Mouse (Mus musculus) heart, postnatal 4 days (tissue): ENCODE data around the gene Tagap1. TPM values are rescaled to one million over a fixed set of nuclear protein-coding genes. Genes with fewer than 3 reads are reported as not detected.
"Not testable (repeated sequence)": the region's sequence is repeated elsewhere in the genome, so short reads cannot be mapped to it uniquely, and the experiment has no call there.

Experiments used
- DNase-seq: peaks from one replicate; pipeline ENCODE4 v3.0.0; 2021
- total RNA-seq, 2 experiments: library from RNA; stranded (reverse); gene quantifications; 2 replicates each; pipeline ENCODE4 v1.2.3; 2021

Tagap1 gene
- 10 to 100 TPM; 12.1 to 13.0 TPM for total RNA-seq

DNA sequence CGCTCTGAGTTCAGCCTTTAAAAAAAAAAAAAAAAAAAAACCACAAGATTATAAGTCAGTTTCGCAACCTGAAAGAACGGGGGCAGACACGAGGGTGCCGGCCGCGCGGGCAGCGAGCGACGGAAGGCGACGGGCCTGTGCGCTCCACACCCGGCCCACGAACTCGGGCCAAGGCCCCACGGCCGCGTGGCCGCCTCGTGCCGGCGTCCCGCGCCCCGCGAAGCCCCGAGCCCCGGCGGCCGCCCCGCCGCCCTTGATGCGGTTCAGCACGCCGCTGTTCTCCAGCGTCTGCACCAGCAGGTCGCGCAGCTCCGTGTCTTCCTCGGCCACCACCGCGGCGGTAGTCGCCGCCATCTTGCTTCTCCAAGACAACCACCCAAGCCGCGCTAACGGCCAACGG is at the start of gene Tagap1:
Gene Tagap1 (minus strand): TSS at position 381 of the 400 bp plus-strand sequence.
- peak; percentile 40 for DNase-seq

DNA sequence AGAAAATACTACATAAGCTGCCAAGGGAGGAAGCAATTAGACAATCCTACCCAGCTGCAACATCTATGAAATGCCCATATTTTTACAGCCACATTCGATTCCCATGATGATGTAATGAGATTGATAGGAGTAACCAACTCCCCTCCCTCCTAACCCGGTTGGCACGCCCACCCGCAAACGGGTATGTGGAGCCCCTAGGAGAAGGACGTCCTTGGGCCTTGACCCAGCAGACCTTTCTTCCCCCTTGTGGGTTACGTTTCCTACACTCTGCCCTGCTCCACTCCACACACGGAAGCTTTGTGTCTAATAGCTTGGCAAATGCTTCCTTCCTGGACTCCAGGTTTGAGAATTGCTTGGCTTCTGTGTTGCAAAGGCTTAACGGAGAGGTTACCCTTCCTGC is 48.9 kb upstream of the Tagap1 start:
- DNase-seq, result not testable (repeated sequence)

DNA sequence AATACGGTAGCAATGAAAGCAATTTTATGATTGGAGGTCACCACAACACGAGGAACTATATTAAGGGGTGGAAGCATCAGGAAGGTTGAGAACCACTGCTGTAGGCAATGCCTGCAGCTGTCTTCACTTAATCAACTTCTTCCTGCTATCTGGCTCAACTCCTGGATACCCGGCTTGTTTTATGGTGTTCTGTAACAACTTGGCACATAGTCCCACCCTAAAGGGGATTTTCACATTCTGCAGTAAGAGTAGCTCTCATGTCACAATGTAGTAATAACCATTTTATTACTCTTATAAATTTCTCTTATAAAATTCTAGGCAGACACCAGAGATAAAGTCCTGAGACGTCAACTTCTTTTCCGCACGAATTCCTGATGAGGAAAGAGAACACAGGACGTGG is 48.5 kb upstream of the Tagap1 start:
- DNase-seq, result not testable (repeated sequence)

DNA sequence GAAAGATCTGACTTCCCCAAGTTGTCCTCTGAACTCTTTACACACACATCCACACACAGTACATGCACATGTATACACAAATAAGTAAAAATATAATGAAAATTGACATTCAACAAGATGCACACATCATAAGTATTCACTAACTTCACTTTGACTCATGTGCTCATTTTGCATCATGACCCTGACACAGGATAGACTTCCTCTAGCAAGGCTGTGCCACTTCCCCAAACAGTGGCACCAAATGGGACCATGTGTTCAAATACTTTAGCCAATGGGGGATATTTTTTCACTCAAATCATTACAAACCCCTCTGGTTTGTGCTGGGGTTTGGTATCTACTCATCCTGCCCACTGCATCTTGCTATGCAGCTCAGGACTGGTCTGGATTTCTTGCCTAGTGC is 47.9 kb upstream of the Tagap1 start:
- DNase-seq, result not testable (repeated sequence)

DNA sequence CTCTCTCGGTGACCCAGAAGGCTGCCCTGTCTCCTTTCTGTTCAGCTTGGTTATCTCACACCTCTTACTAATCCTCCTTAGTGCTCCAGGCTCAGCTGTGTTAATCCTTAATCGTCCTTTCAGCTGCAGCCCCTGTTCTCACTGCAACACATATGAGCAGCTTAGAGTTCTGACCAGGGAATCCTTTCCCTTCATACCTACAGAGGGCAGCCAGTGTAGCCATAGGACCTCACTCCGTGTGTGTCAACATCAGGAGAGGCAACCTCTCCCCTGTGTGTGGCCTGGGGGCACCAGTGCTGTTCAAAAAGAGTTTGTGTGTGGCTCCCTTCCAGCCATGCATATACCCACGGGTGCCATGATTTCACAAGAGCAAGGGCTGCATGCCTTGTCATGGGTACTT is 44.7 kb upstream of the Tagap1 start:
- not testable (repeated sequence) for DNase-seq

DNA sequence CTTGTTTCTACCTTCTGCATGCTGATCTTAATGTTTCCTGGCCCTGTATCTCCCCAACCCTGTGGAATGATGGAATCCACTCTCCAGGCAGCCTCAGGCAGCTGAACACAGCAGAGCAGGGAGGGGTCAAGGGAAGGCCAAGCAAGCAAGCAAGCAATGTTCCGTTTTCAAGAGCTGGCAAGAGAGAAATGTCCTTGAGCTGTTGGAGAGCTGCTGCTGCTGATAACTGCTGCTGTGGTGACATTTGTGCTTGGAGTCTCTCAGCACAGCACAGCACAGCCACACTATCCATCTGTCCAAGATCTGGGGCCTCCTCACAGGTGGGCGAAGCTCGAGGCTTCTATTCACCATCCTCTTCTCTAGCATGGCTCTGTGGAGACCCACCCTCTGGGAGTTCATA is 42.4 kb upstream of the Tagap1 start:
- DNase-seq, result not testable (repeated sequence)

DNA sequence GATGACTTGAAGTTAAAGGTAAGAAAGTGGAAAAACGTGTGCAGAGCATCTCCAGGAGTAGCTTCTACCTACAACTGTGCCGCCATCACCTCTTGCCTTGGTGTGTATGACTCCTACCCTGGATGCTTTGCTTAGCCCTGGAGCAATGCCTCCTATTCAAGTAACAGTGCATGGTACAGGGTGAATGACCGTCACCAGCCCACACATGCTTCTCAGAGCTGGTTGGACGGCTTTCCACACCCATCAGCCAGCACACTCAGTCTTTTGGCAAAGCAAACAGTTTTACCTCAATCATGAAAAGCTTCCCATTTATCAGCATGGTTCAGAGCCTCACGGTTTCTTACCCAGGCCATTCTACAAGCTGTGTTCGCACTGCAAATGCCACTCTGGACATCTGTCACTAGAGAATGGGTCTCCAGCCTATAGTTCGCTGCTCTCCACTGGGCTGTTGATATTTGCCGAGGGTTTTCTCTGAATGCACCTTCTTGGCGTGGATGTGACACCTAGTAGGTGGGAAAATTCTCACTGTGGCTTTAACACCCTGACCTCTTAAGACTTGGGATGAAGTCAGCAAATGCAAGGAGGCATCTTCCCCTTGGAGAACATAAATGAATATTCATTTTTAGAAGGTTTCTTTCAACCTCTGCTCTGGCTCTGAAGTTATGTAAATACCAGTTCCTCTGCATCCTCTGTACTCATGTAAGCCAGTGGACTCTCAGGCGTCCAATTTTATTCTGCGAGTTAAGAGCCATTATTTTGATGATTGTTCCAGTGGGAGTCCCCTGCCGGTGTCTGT is 41.0 kb upstream of the Tagap1 start:
- DNase-seq, result not testable (repeated sequence)

DNA sequence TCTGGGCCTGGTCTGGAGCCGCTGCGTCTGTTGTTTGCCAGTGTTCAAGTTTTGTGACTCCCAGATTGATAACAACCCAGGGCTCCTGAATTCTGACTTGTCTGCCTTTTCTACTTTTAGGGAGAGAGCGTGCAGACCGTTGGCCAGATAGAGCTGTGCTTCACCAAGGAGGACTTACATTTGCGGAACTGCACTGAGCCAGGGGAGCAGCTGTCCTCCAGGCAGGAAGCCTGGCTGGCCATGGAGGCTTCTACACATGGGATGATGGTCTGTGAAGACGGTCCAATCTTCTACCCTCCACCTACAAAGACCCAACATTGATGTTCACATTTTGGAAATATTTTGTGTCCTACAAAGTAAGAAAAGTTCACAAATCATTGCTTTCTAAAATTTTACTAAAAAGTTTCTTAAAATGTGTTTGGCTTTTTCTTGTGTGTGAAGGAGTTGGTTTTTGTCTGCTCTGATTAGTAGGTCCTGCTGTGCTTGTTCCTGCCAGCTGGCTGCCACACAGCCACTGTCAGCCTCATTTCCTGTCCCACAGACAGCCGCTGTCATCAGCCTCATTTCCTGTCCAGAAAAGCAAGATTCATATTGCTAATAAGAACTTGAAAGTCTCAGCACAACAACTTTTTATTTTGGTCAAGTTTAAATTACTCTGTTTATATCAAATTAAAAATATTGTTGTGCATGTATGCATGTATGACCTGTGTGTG is 37.0 kb upstream of the Tagap1 start:
- DNase-seq, result not testable (repeated sequence)

DNA sequence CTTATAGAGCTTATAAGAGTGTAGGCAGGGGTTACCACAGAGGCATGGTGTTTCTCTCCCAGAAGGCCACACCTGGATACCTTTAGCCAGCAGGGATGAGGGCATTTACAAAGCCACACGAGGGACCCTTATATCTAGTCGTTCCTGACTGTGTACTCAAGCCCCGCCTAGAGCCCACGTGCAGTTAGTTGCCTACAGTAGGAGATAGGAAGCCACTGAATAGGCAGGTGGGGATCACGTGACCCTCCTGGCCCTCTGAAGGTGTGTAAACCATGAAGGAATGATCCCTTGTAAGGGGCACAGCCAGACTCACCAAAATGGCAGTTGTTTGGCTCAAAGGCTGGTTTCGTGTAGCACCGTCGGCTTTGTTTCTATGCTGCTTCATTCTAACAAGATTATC is 35.9 kb upstream of the Tagap1 start:
- not testable (repeated sequence) for DNase-seq

DNA sequence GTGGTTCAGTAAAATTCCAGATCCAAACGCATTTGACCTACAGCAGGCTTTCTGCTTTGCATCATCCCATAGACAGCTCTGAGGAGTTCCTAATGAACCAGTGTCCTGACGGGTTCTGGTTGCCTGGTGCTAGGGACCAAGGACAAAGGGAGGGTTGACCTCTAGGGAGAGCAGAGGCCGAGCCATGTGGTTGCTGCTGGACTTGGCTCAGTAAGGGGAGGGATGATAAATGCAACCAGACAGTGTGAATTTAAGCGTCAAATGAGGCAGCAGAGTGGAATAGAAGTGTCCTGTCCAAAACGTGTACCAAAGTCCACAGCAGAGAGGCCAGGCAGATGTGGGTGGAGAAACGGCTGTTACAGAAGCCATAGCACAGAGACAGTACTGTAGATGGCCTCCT is 34.5 kb upstream of the Tagap1 start:
- not testable (repeated sequence) for DNase-seq

DNA sequence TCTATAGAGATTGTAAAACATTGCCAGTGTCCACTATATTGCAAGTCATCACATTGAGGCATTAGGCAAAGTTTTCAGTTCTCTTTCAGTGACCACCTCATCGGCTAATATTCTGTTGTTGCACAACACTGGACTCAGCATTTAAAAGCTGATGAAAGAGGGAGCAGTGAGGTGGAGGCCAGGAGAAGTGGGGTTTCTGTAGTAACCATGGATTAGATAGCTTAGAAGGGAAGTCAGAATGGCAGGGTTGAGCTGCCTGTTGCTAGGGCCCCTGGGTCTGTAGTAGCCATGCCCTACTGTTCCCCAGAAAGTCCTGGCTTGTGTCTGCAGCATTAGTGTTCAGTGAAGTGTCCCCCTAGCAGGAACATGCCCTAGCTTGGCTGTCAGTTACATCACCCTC is 25.2 kb upstream of the Tagap1 start:
- DNase-seq, result not testable (repeated sequence)

DNA sequence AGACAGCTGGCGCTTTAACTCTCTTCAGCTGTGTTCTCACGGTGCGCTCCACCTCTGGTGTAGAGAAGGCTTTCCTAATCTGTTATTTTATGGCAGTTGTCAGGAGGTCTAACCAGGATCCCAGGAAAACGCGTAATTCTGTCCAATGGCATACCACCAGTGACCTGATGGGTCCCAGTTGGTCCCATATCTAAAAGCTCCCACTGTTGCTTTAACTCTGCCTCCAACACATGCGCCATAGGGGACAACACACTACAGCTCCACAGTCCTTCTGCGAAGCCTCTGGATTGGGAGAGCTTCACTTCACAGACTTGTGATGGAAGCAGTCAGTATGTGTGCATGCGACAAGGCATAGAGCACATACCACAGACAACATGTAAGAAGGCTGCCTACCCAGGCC is 19.2 kb upstream of the Tagap1 start:
- not testable (repeated sequence) for DNase-seq

DNA sequence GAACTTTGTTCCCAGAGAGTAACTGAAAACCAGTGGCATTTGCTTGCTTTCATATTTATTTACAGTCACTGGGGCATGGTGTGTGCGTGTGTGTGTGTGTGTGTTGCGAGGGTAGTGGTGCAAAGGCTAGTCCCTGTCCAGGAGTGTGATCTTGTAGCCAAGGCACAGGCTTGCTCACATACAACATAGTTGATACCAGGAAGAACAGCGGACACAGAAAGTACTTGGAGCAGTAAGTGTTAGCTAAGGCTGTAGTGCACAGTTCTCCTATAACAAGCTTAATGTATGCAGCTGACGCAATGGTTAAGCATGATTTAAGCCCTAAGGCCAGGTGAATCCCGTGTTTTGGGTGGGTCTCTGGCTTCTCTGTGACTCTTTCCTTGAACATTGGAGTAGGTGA is 18.4 kb upstream of the Tagap1 start:
- DNase-seq, result not testable (repeated sequence)

DNA sequence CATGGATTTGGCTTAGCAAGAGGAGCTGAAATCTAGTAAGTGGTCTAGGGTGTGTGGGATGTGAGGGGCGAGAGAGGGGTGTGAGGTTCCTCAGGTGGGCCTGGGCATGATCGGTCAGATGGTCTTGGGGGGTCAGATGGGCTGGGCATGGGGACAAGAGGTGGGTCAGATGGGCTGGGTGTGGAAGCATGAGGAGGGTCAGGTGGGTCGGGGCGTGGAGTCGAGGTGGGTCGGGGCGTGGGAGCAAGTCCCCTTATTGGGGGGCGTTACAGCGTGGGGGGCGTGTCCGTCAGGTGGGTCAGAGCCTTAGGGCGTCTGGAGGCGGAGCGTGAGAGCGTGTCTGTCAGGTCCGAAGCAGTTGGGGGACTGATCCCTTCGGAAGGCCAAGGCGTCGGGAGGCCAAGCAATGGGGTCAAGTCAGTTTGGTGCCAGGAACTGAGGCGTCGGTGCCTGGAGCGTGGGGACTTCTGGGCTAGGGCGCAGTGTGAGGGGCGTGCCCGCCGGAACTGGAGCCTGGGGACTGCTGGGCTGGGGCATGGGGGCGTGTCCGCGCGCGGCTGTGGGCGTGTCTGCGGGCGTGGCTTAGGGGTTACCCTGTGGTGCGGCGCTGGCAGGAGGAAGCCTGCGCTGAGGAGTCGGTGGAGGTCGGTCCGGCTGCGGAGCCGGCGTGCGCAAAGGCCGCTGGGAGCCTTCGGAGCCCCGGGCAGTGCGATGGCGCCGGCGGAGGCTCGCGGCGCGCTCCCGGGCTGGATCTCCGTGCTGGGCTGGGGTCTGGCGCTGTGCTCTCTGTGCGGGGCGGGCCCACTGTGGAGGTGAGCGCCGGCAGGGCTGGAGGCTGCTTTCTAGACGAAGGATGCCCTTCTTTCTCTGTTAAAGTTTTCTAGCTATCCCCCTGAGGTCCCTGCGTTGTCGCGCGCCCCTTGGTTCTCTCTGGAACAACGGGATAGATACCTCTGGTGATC is 17.6 kb upstream of the Tagap1 start, which contains the start of gene Gm49721:
Gene Gm49721 (plus strand): TSS at position 618 of the 962 bp plus-strand sequence.
- peak; percentile 77 for DNase-seq

DNA sequence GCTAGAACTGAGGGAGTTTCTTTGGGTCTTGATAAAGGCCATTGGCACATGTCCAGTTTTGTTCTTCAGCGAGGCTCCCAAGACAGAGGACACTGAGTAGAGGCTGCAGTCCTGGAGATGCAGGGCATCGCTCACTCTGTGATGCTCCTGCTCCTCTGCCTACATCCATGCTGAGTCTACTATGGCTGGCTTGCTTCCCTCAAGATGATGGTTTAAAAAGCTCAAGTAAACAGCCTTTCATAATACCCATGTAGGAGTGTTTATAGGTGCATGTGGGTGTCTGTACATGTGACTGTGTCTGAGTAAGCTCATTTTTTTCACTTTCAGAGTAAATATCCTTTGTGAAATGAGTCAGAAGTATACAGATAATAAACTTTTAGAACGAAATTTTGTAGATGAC is 14.0 kb upstream of the Tagap1 start:
- not testable (repeated sequence) for DNase-seq

DNA sequence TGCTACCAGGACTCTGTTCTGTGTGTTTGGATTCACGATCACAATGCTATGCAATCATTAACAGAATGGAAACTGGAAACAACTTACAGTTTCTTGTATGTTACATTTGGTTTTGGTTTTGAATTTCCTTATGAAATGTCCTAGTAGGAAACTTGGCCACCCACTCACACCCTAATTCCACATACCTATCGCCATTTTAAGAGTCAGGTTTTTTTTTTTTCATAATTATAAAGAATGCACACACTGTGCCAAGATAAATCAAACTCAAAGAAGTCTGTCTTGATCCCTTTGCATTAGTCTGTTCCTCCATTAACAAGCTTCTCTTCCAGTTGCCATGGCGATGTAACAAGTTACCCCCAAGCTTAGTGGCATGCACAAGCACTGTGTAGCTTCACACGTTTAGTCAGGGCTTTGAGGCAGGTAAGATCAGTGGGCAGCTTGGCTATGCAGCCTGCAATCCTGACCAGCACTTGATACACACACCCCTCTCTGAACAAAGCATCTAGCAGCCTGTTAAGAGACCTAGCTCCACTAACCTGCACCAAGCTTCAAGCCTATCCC is 12.0 kb upstream of the Tagap1 start:
- not testable (repeated sequence) for DNase-seq

DNA sequence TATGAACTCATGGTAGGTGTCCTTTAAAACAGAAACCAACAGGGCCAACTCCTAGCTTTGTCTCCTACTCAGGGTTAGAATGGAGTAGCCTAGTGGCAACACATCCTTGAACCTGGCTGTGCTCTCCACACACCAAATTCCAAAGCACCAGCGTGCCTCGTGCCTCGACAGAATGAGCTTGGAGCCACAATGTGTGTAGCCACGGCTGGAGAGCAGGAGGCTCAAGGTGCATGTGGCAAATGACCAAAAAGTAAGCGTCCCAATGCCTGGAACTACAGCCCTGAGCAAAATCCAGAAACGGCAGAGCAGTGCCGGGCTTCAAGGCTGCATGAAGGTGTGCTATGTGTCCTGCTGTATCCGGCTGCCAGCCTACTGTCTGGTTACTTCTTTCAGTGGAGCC is 10.3 kb upstream of the Tagap1 start:
- not testable (repeated sequence) for DNase-seq

DNA sequence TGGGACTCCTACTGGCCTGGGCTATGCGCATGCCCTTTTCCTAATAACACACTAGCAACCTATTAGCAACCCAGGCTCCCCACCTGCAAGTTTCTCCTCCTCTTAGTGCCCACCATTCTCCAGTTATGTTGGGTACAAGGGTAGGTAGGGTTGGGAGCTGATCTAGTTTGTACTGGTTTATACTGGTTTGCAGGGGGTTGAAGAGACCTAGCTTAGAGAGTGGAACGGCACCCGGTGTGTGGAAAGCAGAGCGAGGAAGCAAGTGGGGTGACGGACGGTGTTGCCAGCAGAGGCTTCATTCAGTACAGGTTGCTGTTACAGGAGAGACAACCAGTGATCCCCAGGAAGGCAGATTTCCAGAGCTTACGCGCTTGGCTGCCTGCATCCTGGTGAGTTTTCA is 9.4 kb upstream of the Tagap1 start, which contains the start of gene Rnaset2b:
Gene Rnaset2b (plus strand): TSS at position 301 of the 400 bp plus-strand sequence.
- DNase-seq, result not testable (repeated sequence)

DNA sequence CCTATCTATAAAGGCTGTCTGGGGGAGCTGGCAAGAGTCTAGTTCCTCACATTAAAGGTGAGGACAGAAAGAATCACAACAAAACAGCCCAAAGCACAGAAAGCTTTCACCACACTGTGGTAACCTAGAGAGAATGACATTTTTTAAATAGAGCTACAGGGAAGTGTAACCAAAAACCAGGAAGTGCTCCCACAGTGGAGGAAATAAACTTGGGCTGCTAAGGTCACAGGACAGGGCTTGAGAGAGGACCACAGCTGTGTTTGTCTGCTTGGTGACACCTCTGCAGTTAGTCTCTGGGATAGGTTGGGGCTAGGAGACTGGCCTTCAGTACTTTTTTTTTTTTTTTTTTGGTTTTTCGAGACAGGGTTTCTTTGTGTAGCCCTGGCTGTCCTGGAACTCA is 6.7 kb upstream of the Tagap1 start:
- not testable (repeated sequence) for DNase-seq

DNA sequence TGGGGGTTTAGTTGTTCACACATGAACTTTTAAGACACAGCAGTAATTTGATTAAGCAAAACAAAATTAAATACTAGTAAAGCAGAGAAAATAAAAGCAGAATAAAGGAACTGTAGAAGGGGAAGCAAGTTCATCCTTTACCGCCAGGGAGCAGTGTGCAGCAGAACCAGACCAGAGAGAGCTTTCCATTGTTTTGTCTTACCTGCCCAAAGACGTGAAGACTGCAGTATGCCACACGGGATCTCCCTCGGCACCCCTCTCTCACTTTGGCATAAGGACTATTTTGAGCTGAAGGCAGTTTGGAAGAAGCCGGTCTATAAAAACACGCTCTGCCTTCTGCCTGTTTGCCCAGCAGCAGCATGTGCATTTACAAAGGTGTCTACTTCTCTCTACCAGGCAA is 4.4 kb upstream of the Tagap1 start:
- not testable (repeated sequence) for DNase-seq

DNA sequence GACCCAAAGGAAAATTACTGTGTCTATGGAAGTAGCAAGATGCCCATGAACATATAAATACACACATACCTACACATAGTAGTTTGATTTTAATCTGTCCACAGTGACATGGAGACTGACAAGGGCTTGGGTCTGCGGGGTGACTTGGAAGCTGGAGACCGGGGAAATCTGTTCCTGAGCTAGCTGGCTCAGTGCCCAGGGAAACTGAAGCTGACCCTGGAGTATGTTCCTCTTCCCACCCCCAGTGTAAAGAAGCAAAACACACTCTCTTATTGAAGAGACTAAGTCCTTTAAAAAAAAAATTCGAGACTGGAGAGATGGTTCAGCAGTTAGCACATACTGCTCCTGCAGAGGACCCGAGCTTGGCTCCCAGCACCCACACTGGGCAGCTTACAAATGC is 2.0 kb upstream of the Tagap1 start:
- not testable (repeated sequence) for DNase-seq

DNA sequence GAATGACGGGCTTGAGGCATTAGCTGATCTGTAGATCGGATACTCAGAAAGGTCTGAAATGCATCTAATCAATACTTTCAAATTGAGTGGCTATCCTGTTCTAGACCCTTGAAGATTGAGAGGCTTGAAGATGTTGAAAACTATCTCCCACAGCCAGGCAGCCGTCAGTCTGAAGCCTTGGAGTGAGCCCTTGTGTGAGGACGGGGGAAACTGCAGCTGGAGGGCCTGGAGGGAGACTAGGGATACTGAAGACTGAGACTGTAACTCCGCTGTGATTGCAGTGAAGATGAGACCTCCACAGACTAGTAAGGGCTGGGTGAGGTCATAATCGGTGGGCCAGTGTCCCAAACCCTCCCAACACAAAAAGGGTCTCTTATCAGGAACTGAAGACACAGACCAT is 1.4 kb upstream of the Tagap1 start:
- DNase-seq, result not testable (repeated sequence)
